Mouse (Mus musculus): ENCODE data around the gene Slc22a12. TPM values are rescaled to one million over a fixed set of nuclear protein-coding genes. Genes with fewer than 3 reads are reported as not detected.

Slc22a12 gene
- polyA plus RNA-seq, 1 experiment from 2014 or later = not detected

- Histone ChIP-seq H3K36me3 (ENCODE audit: control insufficient read depth, insufficient read depth, low read length) (no peaks in the 10 kb centered on the region), H3K4me1 (replicated peaks; ENCODE audit: control insufficient read depth, insufficient read depth) (0 out of 2 replicates have a peak, but pooled peaks cover 8% of the 10 kb centered on the region), H3K9me3 (ENCODE audit: control insufficient read depth, low read length) (no peaks in the 10 kb centered on the region), H3K27ac (replicated peaks) (no peak overlapping the region), H3K27me3 (ENCODE audit: control insufficient read depth, insufficient read depth, low read length) (no peaks in the 10 kb centered on the region; the same call in 1 of the 2 replicates), H3K4me2 (replicated peaks; ENCODE audit: low read depth) (peak overlapping the region; percentile 78), H3K9ac (ENCODE audit: low read length) (no peak overlapping the region), H3K4me3 (ENCODE audit: low read depth, low read length) (peak overlapping the region; percentile 47)
- ATAC-seq (ENCODE audit: low FRiP score, low TSS enrichment) (no peak), DNase-seq (ENCODE audit: low spot score) (peak; percentile 36)
- 11% methylated on average over 13 of the region's 13 CpGs for WGBS
- no peak for TF ChIP-seq CTCF (IDR thresholded peaks at IDR 0.05; ENCODE audit: low read depth)
- no peak for TF ChIP-seq EP300 (optimal IDR thresholded peaks at IDR 0.05)
These were observed 10.2 kb downstream of the Slc22a12 start for GRCm38 (mm10) chr19:6532656-6533055.

GRCm38 (mm10) chr19:6531832-6532471 lies 10.9 kb downstream of the Slc22a12 start:
- Histone ChIP-seq H3K36me3 (ENCODE audit: control insufficient read depth, insufficient read depth, low read length) (no peaks in the 10 kb centered on the region), H3K9me3 (ENCODE audit: control insufficient read depth, low read length) (no peaks in the 10 kb centered on the region), H3K4me2 (replicated peaks; ENCODE audit: low read depth) (peak overlapping the region; percentile 78), H3K4me3 (ENCODE audit: low read depth, low read length) (peak overlapping the region; percentile 47), H3K27ac (replicated peaks) (no peak overlapping the region), H3K9ac (ENCODE audit: low read length) (peak overlapping the region; percentile 45), H3K27me3 (ENCODE audit: control insufficient read depth, insufficient read depth, low read length) (no peaks in the 10 kb centered on the region; the same call in 1 of the 2 replicates), H3K4me1 (replicated peaks; ENCODE audit: control insufficient read depth, insufficient read depth) (0 out of 2 replicates have a peak, but pooled peaks cover 8% of the 10 kb centered on the region)
- no peak for ATAC-seq (ENCODE audit: low FRiP score, low TSS enrichment)
- 2% methylated on average over 35 of the region's 36 CpGs for WGBS
- peak; percentile 30 for DNase-seq (ENCODE audit: low spot score)
- TF ChIP-seq EP300 (optimal IDR thresholded peaks at IDR 0.05) (no peak), CTCF (IDR thresholded peaks at IDR 0.05; ENCODE audit: low read depth) (no peak)

- ATAC-seq (ENCODE audit: low FRiP score, low TSS enrichment) (no peak), DNase-seq (ENCODE audit: low spot score) (peak; percentile 48)
- Histone ChIP-seq H3K4me2 (replicated peaks; ENCODE audit: low read depth) (peak overlapping the region; percentile 78), H3K9ac (ENCODE audit: low read length) (peak overlapping the region; percentile 45), H3K9me3 (ENCODE audit: control insufficient read depth, low read length) (no peaks in the 10 kb centered on the region), H3K4me1 (replicated peaks; ENCODE audit: control insufficient read depth, insufficient read depth) (0 out of 2 replicates have a peak, but pooled peaks cover 8% of the 10 kb centered on the region), H3K27me3 (ENCODE audit: control insufficient read depth, insufficient read depth, low read length) (no peaks in the 10 kb centered on the region; the same call in 1 of the 2 replicates), H3K4me3 (ENCODE audit: low read depth, low read length) (peak overlapping the region; percentile 47), H3K36me3 (ENCODE audit: control insufficient read depth, insufficient read depth, low read length) (no peaks in the 10 kb centered on the region), H3K27ac (replicated peaks) (no peak overlapping the region; the same call in 1 of the 2 replicates)
- TF ChIP-seq CTCF (IDR thresholded peaks at IDR 0.05; ENCODE audit: low read depth) (no peak), EP300 (optimal IDR thresholded peaks at IDR 0.05) (no peak)
- WGBS = 1% methylated on average over 55 of the region's 56 CpGs
These were observed 11.7 kb downstream of the Slc22a12 start for GRCm38 (mm10) chr19:6531011-6531631.

- 0 out of 2 replicates have a peak, but pooled peaks cover 8% of the 10 kb centered on the region for H3K4me1 ChIP-seq (replicated peaks; ENCODE audit: control insufficient read depth, insufficient read depth)
- no peak overlapping the region for H3K27ac ChIP-seq (replicated peaks)
- H3K9me3 ChIP-seq (ENCODE audit: control insufficient read depth, low read length) = no peaks in the 10 kb centered on the region
- TF ChIP-seq CTCF (IDR thresholded peaks at IDR 0.05; ENCODE audit: low read depth) (no peak), EP300 (optimal IDR thresholded peaks at IDR 0.05) (no peak)
- no peak overlapping the region for H3K9ac ChIP-seq (ENCODE audit: low read length)
- DNase-seq (ENCODE audit: low spot score) (no peak), ATAC-seq (ENCODE audit: low FRiP score, low TSS enrichment) (no peak)
- no peaks in the 10 kb centered on the region for H3K36me3 ChIP-seq (ENCODE audit: control insufficient read depth, insufficient read depth, low read length)
- H3K27me3 ChIP-seq (ENCODE audit: control insufficient read depth, insufficient read depth, low read length) = no peaks in the 10 kb centered on the region; the same call in 1 of the 2 replicates
- H3K4me3 ChIP-seq (ENCODE audit: low read depth, low read length) = no peak overlapping the region
- no peak overlapping the region for H3K4me2 ChIP-seq (replicated peaks; ENCODE audit: low read depth)
- 38% methylated on average over 13 of the region's 13 CpGs for WGBS
These were observed 12.5 kb downstream of the Slc22a12 start for GRCm38 (mm10) chr19:6530359-6530758.

- TF ChIP-seq CTCF (IDR thresholded peaks at IDR 0.05; ENCODE audit: low read depth) (peak; percentile 25), EP300 (optimal IDR thresholded peaks at IDR 0.05) (no peak)
- WGBS = 75% methylated on average over 14 of the region's 14 CpGs
- Histone ChIP-seq H3K36me3 (ENCODE audit: control insufficient read depth, insufficient read depth, low read length) (no peaks in the 10 kb centered on the region), H3K9ac (ENCODE audit: low read length) (no peak overlapping the region), H3K4me2 (replicated peaks; ENCODE audit: low read depth) (no peak overlapping the region), H3K4me3 (ENCODE audit: low read depth, low read length) (no peak overlapping the region), H3K4me1 (replicated peaks; ENCODE audit: control insufficient read depth, insufficient read depth) (0 out of 2 replicates have a peak, but pooled peaks cover 8% of the 10 kb centered on the region), H3K27ac (replicated peaks) (no peak overlapping the region), H3K27me3 (ENCODE audit: control insufficient read depth, insufficient read depth, low read length) (no peaks in the 10 kb centered on the region; the same call in 1 of the 2 replicates), H3K9me3 (ENCODE audit: control insufficient read depth, low read length) (no peaks in the 10 kb centered on the region)
- ATAC-seq (ENCODE audit: low FRiP score, low TSS enrichment) (peak; percentile 57), DNase-seq (ENCODE audit: low spot score) (peak; percentile 39)
These were observed 13.4 kb downstream of the Slc22a12 start for GRCm38 (mm10) chr19:6529265-6529985.
